Mouse (Mus musculus) Patski (cell line): ENCODE results near the gene Apoa1. TPM values are rescaled to one million over a fixed set of nuclear protein-coding genes. Genes with fewer than 3 reads are reported as not detected.
A peak's percentile ranks its signal among the peaks of the same experiment; 100 is the strongest.

Experiments used
- ATAC-seq: fragments of 100-300 bp; one replicate; pipeline ENCODE4 v1.8.0; 2021
- CTCF ChIA-PET: fragments of 350-600 bp; sonication (Branson Sonifier 250); formaldehyde crosslinking; loops from one replicate; lab custom pipeline; 2022; ENCODE audit warnings: inconsistent platforms; lab: Charles Lee
- POLR2A ChIA-PET: fragments of 350-600 bp; sonication (Branson Sonifier 250); formaldehyde crosslinking; loops from one replicate; lab custom pipeline; 2022; ENCODE audit warnings: antibody characterized with exemption, inconsistent platforms; lab: Charles Lee
- DNase-seq: peaks from one replicate; pipeline ENCODE4 v3.0.0-alpha.2; 2011; ENCODE audit warnings: low read depth, low spot score
- H3K27me3 ChIP-seq: fragments of 371-371 bp; one replicate; pipeline ENCODE4 v1.5.1; 2021
- CTCF ChIP-seq: fragments of 100-300 bp; IDR thresholded peaks from one replicate; pipeline ENCODE4 v1.5.1; 2021
- in situ Hi-C: fragments of 300-500 bp; cut with MboI; formaldehyde crosslinking; loops from 3 replicates; pipeline ENCODE4 v1.11.1; 2018; ENCODE audit warnings: low pct_unique_long_range_greater_than_20kb, mixed read lengths
- polyA plus RNA-seq: library from polyadenylated mRNA; unstranded; gene quantifications from one replicate; pipeline ENCODE4 v1.2.3, GENCODE M21; 2021

Apoa1 gene
- polyA plus RNA-seq, result not detected

- no peak for ATAC-seq
- POLR2A ChIA-PET, result interaction anchor here (2.3 kb wide), 1 partner anchor 13 kb away, joined by 12 read pairs; no protein-coding TSS in a partner anchor
Observed at GRCm38 (mm10) chr9:46228491-46228890, at the start of gene Apoa1. Gene Apoa1 (plus strand): TSS chr9:46228580.

GRCm38 (mm10) chr9:46178595-46178994 lies 49.8 kb upstream of the Apoa1 start:
- ChIA-PET POLR2A (interaction anchor here (1.0 kb wide), 1 partner anchor 163 kb away, joined by 3 read pairs; no protein-coding TSS in a partner anchor), CTCF (interaction anchor here (1.3 to 2.0 kb wide), 2 partner anchors 13 to 152 kb away, joined by 3 to 6 read pairs; no protein-coding TSS in a partner anchor)
- no peak for ATAC-seq

More at GRCm38 (mm10) chr9:46228491-46228890, at the start of gene Apoa1:
- H3K27me3 ChIP-seq, result no peaks in the 10 kb centered on the region
- no peak for DNase-seq
- CTCF ChIA-PET, result interaction anchor here (1.3 to 2.3 kb wide), 3 partner anchors 11 to 24 kb away, joined by 3 to 19 read pairs (median 3); no protein-coding TSS in a partner anchor
- no peak for TF ChIP-seq CTCF
- in situ Hi-C loops, result no loop called here

DNA sequence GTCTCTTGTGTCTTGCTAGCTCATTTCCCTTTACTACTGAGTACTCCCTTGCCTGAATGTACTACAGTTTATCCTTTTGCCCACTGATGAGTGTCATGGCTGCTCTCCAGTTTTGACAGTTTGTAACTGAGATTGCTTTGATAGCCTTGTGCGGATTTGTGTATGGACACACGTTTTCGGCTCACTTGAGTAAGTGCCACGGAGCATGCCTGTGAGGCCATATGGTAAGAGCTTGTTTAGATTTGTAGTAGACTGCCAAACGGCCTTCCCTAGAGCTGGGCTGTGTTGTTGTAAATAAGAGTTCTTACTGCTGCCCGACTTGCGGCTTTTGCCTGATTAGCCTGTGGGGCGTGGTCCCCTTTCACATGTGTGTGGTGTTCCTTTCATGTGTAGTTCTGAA lies 47.1 kb upstream of the Apoa1 start:
- DNase-seq (no peak), ATAC-seq (no peak)
- no peaks in the 10 kb centered on the region for H3K27me3 ChIP-seq
- CTCF ChIA-PET, result interaction anchor here (1.1 kb wide), 1 partner anchor 9 kb away, joined by 3 read pairs; no protein-coding TSS in a partner anchor
- POLR2A ChIA-PET, result interaction anchor here (0.5 kb wide), 1 partner anchor 155 kb away, joined by 6 read pairs; no protein-coding TSS in a partner anchor
- in situ Hi-C loops, result no loop called here
- no peak for TF ChIP-seq CTCF

More at GRCm38 (mm10) chr9:46178595-46178994, 49.8 kb upstream of the Apoa1 start:
- no peak for DNase-seq
- TF ChIP-seq CTCF, result no peak
- no peaks in the 10 kb centered on the region for H3K27me3 ChIP-seq
- in situ Hi-C loops, result no loop called here

GRCm38 (mm10) chr9:46184542-46184941 lies 43.8 kb upstream of the Apoa1 start:
- POLR2A ChIA-PET, result interaction anchor here (0.6 to 1.2 kb wide), 2 partner anchors 66 to 173 kb away, joined by 3 to 7 read pairs; no protein-coding TSS in a partner anchor
- TF ChIP-seq CTCF, result no peak
- DNase-seq (no peak), ATAC-seq (no peak)
- H3K27me3 ChIP-seq, result no peaks in the 10 kb centered on the region
- CTCF ChIA-PET, result interaction anchor here (0.8 to 4.5 kb wide), 11 partner anchors 9 to 179 kb away, joined by 3 to 24 read pairs (median 5); no protein-coding TSS in a partner anchor
- in situ Hi-C loops, result no loop called here

DNA sequence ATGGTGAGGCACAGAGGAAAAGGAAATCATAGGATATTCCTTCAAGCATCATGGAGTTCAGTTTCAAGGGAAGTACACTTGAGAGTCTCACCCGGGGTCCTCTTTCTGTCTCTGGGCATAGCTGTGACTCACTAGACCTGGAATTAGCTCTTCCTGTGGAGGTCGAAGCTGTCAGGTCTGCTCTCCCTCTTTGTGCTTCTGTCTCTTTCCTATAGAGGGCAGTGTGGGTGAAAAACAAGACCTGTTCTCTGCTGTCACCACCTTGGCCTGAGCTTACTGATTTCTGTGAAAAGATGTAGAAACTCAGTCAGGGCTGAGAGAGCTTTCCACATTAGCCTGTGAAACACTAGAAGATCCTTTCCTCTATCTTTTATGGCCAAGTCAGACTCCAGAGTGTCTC lies 43.2 kb upstream of the Apoa1 start:
- H3K27me3 ChIP-seq, result no peaks in the 10 kb centered on the region
- peak; percentile 78 for TF ChIP-seq CTCF
- ATAC-seq (peak; percentile 62), DNase-seq (no peak)
- ChIA-PET POLR2A (interaction anchor here (1.2 kb wide), 1 partner anchor 173 kb away, joined by 3 read pairs; no protein-coding TSS in a partner anchor), CTCF (interaction anchor here (0.7 to 4.5 kb wide), 14 partner anchors 10 to 185 kb away, joined by 3 to 24 read pairs (median 4); no protein-coding TSS in a partner anchor)
- in situ Hi-C loops, result no loop called here

- ATAC-seq (no peak), DNase-seq (no peak)
- peak; percentile 45 for TF ChIP-seq CTCF
- H3K27me3 ChIP-seq, result no peaks in the 10 kb centered on the region
- CTCF ChIA-PET, result interaction anchor here (0.8 to 4.5 kb wide), 7 partner anchors 11 to 171 kb away, joined by 3 to 24 read pairs (median 4); no protein-coding TSS in a partner anchor
- POLR2A ChIA-PET, result interaction anchor here (0.6 kb wide), 1 partner anchor 170 kb away, joined by 3 read pairs; no protein-coding TSS in a partner anchor
- in situ Hi-C loops, result no loop called here
Observed at GRCm38 (mm10) chr9:46186387-46186786, 42.0 kb upstream of the Apoa1 start.

GRCm38 (mm10) chr9:46188370-46188769 lies 40.0 kb upstream of the Apoa1 start:
- no peak for TF ChIP-seq CTCF
- DNase-seq, result peak; percentile 59
- POLR2A ChIA-PET, result interaction anchor here (1.2 to 1.3 kb wide), 2 partner anchors 191 to 205 kb away, joined by 3 to 4 read pairs; no protein-coding TSS in a partner anchor
- H3K27me3 ChIP-seq, result no peaks in the 10 kb centered on the region
- peak; percentile 79 for ATAC-seq
- CTCF ChIA-PET, result interaction anchor here (0.7 to 4.5 kb wide), 6 partner anchors 28 to 199 kb away, joined by 3 to 23 read pairs (median 5); no protein-coding TSS in a partner anchor
- in situ Hi-C loops, result no loop called here

DNA sequence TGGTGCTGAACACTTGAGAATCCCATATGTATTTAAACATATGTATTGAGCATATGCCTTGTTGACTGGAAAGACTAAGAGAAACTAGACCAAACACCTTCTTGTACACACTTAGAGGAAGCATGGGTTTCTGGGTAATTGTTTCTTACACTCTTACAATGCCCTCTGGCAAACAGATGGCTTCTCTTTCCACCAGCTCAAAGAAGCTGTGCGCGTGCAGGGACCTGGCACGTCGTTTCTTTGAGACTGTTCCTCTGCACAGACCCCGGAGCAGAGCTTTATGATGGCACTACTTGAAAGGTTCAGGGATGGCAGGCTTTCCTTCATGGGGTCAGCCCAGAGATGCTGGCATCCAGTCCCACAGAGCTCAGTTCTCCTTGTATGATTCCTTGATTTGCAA lies 39.4 kb upstream of the Apoa1 start:
- ChIA-PET POLR2A (interaction anchor here (1.3 kb wide), 1 partner anchor 206 kb away, joined by 4 read pairs; no protein-coding TSS in a partner anchor), CTCF (interaction anchor here (0.7 to 1.8 kb wide), 5 partner anchors 27 to 200 kb away, joined by 3 to 6 read pairs (median 5); no protein-coding TSS in a partner anchor)
- in situ Hi-C loops, result no loop called here
- ATAC-seq (no peak), DNase-seq (no peak)
- TF ChIP-seq CTCF, result no peak
- H3K27me3 ChIP-seq, result no peaks in the 10 kb centered on the region

GRCm38 (mm10) chr9:46189381-46189780 lies 39.0 kb upstream of the Apoa1 start:
- ChIA-PET CTCF (interaction anchor here (0.7 to 1.8 kb wide), 4 partner anchors 27 to 200 kb away, joined by 3 to 6 read pairs (median 5); no protein-coding TSS in a partner anchor), POLR2A (interaction anchor here (1.3 kb wide), 1 partner anchor 206 kb away, joined by 4 read pairs; no protein-coding TSS in a partner anchor)
- ATAC-seq (no peak), DNase-seq (no peak)
- in situ Hi-C loops, result no loop called here
- no peak for TF ChIP-seq CTCF
- no peaks in the 10 kb centered on the region for H3K27me3 ChIP-seq

DNA sequence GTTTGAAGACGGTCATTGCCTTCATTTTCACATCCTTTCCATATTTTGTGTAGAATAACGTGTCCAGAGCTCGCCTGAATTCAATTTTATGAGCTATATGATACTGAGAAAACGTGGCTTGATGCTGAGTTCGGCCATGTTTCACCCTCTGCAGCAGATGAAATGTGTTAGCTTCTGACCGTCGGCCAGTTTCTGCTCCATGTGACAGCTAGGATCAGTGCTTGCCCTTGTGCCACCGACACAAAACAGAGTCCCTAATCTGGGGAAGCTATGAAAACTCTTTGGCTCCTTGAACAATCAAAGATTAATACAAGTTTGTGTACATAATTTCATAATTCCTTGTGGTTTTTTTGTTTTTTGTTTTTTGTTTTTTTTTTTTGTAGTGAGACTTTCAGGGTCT lies 37.1 kb upstream of the Apoa1 start:
- DNase-seq (no peak), ATAC-seq (no peak)
- POLR2A ChIA-PET, result interaction anchor here (0.7 to 0.8 kb wide), 2 partner anchors 171 to 1600 kb away, joined by 4 to 5 read pairs; no protein-coding TSS in a partner anchor
- H3K27me3 ChIP-seq, result no peaks in the 10 kb centered on the region
- TF ChIP-seq CTCF, result no peak
- in situ Hi-C loops, result loop anchor here (5.0 kb wide), 1 partner anchor 184 kb away; no protein-coding TSS in a partner anchor
- CTCF ChIA-PET, result interaction anchor here (0.7 to 1.6 kb wide), 8 partner anchors 9 to 196 kb away, joined by 3 to 6 read pairs (median 3); no protein-coding TSS in a partner anchor
